Mouse (Mus musculus) spleen, adult 10 weeks (tissue): ENCODE results near the gene Gm10330. TPM values are rescaled to one million over a fixed set of nuclear protein-coding genes. Genes with fewer than 3 reads are reported as not detected.

ENCODE experiments used
- polyA plus RNA-seq: library from polyadenylated mRNA; stranded (reverse); fragments of 350-450 nt; fragmentation: Illumina TruSeq; extraction: RNeasy Lipid Tissue Mini Kit (QIAGEN cat#74804); gene quantifications from one replicate; pipeline ENCODE4 v1.2.3, GENCODE M21; 2015; ENCODE audit warnings: low replicate concordance; ENCODE audit not compliant: insufficient read depth

Gene Gm10330
- polyA plus RNA-seq, result not detected

DNA sequence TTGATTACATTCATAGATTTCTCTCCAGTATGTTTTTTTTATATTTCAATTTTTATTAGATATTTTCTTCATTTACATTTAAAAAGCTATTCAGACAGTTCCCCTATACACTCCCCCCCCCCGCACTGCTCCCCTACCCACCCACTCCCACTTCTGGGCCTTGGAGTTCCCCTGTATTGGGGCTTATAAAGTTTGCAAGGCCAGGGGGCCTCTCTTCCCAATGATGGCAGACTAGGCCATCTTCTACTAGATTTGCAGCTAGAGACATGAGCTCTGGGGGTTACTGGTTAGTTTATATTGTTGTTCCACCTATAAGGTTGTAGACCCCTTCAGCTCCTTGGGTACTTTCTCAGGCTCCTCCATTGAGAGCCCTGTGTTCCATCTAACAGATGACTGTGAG is at the start of gene Gm10330:
Gene Gm10330, minus strand, starts transcription at position 101 of the 400 bp plus-strand sequence.

